Mouse (Mus musculus): ENCODE results near the gene Tubgcp2. TPM values are rescaled to one million over a fixed set of nuclear protein-coding genes. Genes with fewer than 3 reads are reported as not detected.

Gene Tubgcp2
- total and polyA plus RNA-seq, 3 experiments: 27.1 to 43.6 TPM; not detected in 1

- no peaks in the 10 kb centered on the region for H3K79me2 ChIP-seq (ENCODE audit: control insufficient read depth, insufficient read depth, low read length, poor library complexity)
- H3K9me3 ChIP-seq (replicated peaks; ENCODE audit: insufficient read depth, low read length): no peaks in the 10 kb centered on the region
- TF ChIP-seq ZKSCAN1 (IDR thresholded peaks at IDR 0.05; ENCODE audit: low read depth, low read length) (no peak), HCFC1 (IDR thresholded peaks at IDR 0.05; ENCODE audit: low read depth, low read length) (no peak), ELF1 (IDR thresholded peaks at IDR 0.05; ENCODE audit: low read depth, low read length) (no peak), CHD2 (IDR thresholded peaks at IDR 0.05; ENCODE audit: low read length) (no peak), MAX (IDR thresholded peaks at IDR 0.05; ENCODE audit: low read length) (no peak), E2F4 (IDR thresholded peaks at IDR 0.05; ENCODE audit: borderline replicate concordance, low read depth, low read length) (no peak), ZC3H11A (IDR thresholded peaks at IDR 0.05; ENCODE audit: low read depth, low read length) (no peak), NRF1 (IDR thresholded peaks at IDR 0.05; ENCODE audit: insufficient read depth, low read depth, low read length, poor library complexity, severe bottlenecking) (no peak), EP300 (IDR thresholded peaks at IDR 0.05; ENCODE audit: low read depth in 1 of 2, low read length in 2 of 2) (no peak), RAD21 (IDR thresholded peaks at IDR 0.05; ENCODE audit: low read depth, low read length) (no peak)
- H3K36me3 ChIP-seq (ENCODE audit: control insufficient read depth in 1 of 2, insufficient read depth in 2 of 2, low read length in 2 of 2): peaks cover 0 to 5% of the 10 kb centered on the region in 2 experiments; a peak in 2 of 4 replicates
- no peak overlapping the region for H3K4me3 ChIP-seq (ENCODE audit: control insufficient read depth in 1 of 2, insufficient read depth in 1 of 2, low read depth in 2 of 2, low read length in 2 of 2)
- H3K27me3 ChIP-seq (ENCODE audit: control insufficient read depth in 1 of 2, insufficient read depth in 2 of 2, low read length in 2 of 2): no peaks in the 10 kb centered on the region
- no peak overlapping the region for H3K27ac ChIP-seq (ENCODE audit: control insufficient read depth, low read depth, low read length)
- DNase-seq (ENCODE audit: low read depth, low spot score): no peak
- peaks cover 0 to 17% of the 10 kb centered on the region in 2 experiments; a peak in 2 of 4 replicates for H3K4me1 ChIP-seq (ENCODE audit: control insufficient read depth in 1 of 2, insufficient read depth in 2 of 2, low read length in 2 of 2)
- H3K9ac ChIP-seq (ENCODE audit: control insufficient read depth, low read depth, low read length, poor library complexity, severe bottlenecking): no peak overlapping the region
These were observed 52.0 kb downstream of the Tubgcp2 start for GRCm38 (mm10) chr7:139984505-139984904.

GRCm38 (mm10) chr7:139982058-139982457 is 54.4 kb downstream of the Tubgcp2 start:
- Histone ChIP-seq H3K9ac (ENCODE audit: control insufficient read depth, low read depth, low read length, poor library complexity, severe bottlenecking) (no peak overlapping the region), H3K9me3 (replicated peaks; ENCODE audit: insufficient read depth, low read length) (no peaks in the 10 kb centered on the region), H3K79me2 (ENCODE audit: control insufficient read depth, insufficient read depth, low read length, poor library complexity) (no peaks in the 10 kb centered on the region), H3K4me1 (ENCODE audit: control insufficient read depth in 1 of 2, insufficient read depth in 2 of 2, low read length in 2 of 2) (peaks cover 0 to 13% of the 10 kb centered on the region in 2 experiments; a peak in 2 of 4 replicates), H3K27me3 (ENCODE audit: control insufficient read depth in 1 of 2, insufficient read depth in 2 of 2, low read length in 2 of 2) (no peaks in the 10 kb centered on the region), H3K36me3 (ENCODE audit: control insufficient read depth in 1 of 2, insufficient read depth in 2 of 2, low read length in 2 of 2) (peaks cover 0 to 6% of the 10 kb centered on the region in 2 experiments; a peak in 2 of 4 replicates), H3K27ac (ENCODE audit: control insufficient read depth, low read depth, low read length) (no peak overlapping the region), H3K4me3 (ENCODE audit: control insufficient read depth in 1 of 2, insufficient read depth in 1 of 2, low read depth in 2 of 2, low read length in 2 of 2) (no peak overlapping the region)
- no peak for DNase-seq (ENCODE audit: low read depth, low spot score)
- TF ChIP-seq MAFK (IDR thresholded peaks at IDR 0.05; ENCODE audit: borderline replicate concordance, low read depth, low read length) (no peak), GATA1 (IDR thresholded peaks at IDR 0.05; ENCODE audit: low read depth, low read length) (no peak), ZNF384 (IDR thresholded peaks at IDR 0.05; ENCODE audit: low read depth, low read length) (no peak), HCFC1 (IDR thresholded peaks at IDR 0.05; ENCODE audit: low read depth, low read length) (no peak), ETS1 (IDR thresholded peaks at IDR 0.05; ENCODE audit: low read depth, low read length) (no peak), SMC3 (IDR thresholded peaks at IDR 0.05; ENCODE audit: low read depth, low read length) (no peak), CHD1 (IDR thresholded peaks at IDR 0.05; ENCODE audit: low read depth, low read length) (no peak), TAL1 (IDR thresholded peaks at IDR 0.05; ENCODE audit: low read length) (no peak), MEF2A (IDR thresholded peaks at IDR 0.05; ENCODE audit: extremely low read depth, insufficient replicate concordance, low read depth, low read length, poor library complexity, severe bottlenecking) (no peak)
